Mouse (Mus musculus): Measurements from ENCODE around the gene Col6a3. TPM values are rescaled to one million over a fixed set of nuclear protein-coding genes. Genes with fewer than 3 reads are reported as not detected.

Gene Col6a3
- polyA plus RNA-seq, 1 experiment: 71.8 TPM

GRCm38 (mm10) chr1:90771172-90771571 is 72.6 kb downstream of the Col6a3 start:
- Histone ChIP-seq H3K4me1 (ENCODE audit: control insufficient read depth, insufficient read depth, low read length) (no peaks in the 10 kb centered on the region), H3K4me3 (replicated peaks; ENCODE audit: extremely low read depth, low read depth, low read length) (no peak overlapping the region)
- no peak for TF ChIP-seq CTCF (IDR thresholded peaks at IDR 0.05; ENCODE audit: insufficient read depth, low read length)
- TF ChIP-seq POLR2A (IDR thresholded peaks at IDR 0.05; ENCODE audit: borderline replicate concordance, extremely low read depth, low read depth, low read length): no peak
- no peak for DNase-seq
- WGBS: 48% methylated on average over 4 of the region's 4 CpGs

GRCm38 (mm10) chr1:90770027-90770426 is 73.7 kb downstream of the Col6a3 start:
- WGBS: 53% methylated on average over 7 of the region's 7 CpGs
- no peak for DNase-seq
- no peak for TF ChIP-seq POLR2A (IDR thresholded peaks at IDR 0.05; ENCODE audit: borderline replicate concordance, extremely low read depth, low read depth, low read length)
- TF ChIP-seq CTCF (IDR thresholded peaks at IDR 0.05; ENCODE audit: insufficient read depth, low read length): no peak

DNA sequence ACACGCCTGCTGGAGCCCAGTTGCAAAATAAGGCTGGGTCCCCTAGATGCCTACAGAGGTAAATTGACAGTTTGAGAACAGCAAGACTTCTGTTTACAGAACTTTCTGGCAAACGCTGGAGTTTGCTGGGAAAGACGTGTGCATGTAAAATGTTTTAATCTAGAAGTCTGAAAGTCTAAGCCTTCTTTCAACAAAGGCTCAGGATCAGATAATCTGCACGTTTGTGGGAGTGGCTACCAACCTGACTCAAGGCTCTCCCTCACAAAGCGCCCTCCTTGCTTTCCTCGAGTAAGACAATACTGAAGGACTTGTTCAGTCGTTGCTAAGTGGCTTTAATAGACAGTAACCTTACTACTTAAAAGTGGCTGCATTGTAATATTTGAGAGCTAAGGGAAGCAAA is 74.5 kb downstream of the Col6a3 start:
- DNase-seq: no peak
- H3K4me1 ChIP-seq (ENCODE audit: control insufficient read depth, insufficient read depth, low read length): no peaks in the 10 kb centered on the region
- 40% methylated on average over 7 of the region's 7 CpGs for whole genome bisulfite sequencing
- no peak overlapping the region for H3K4me3 ChIP-seq (replicated peaks; ENCODE audit: extremely low read depth, low read depth, low read length)
- no peak for TF ChIP-seq POLR2A (IDR thresholded peaks at IDR 0.05; ENCODE audit: borderline replicate concordance, extremely low read depth, low read depth, low read length)
- no peak for TF ChIP-seq CTCF (IDR thresholded peaks at IDR 0.05; ENCODE audit: insufficient read depth, low read length)

More at GRCm38 (mm10) chr1:90770027-90770426, 73.7 kb downstream of the Col6a3 start:
- Histone ChIP-seq H3K4me1 (ENCODE audit: control insufficient read depth, insufficient read depth, low read length) (no peaks in the 10 kb centered on the region), H3K4me3 (replicated peaks; ENCODE audit: extremely low read depth, low read depth, low read length) (no peak overlapping the region)

DNA sequence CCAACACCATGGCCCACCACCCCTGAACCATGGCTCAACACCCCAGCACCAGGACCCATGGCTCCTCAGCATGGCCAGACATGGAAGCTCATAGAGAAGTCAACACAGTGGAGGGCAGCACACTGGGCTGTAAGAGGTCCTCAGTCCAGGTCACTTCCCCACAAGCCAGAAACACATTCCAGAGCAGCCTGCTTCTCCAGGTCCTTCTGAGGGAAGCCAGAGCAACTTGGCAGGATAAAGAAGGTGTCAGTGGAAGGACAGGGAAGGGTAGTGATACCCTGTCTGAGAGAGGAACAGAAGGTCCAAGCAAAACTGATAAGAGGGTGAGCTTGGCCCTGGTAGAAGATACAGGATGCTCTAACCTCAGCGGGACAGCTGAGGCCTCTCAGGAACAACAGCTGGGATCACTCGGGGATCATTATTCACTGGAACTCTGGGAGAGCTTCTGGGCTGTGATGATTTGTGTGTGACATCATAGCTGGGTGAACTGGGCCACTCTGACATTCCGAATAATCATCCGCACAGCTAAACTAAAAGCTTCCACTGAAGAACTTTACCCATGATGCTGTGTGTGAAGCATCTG is 85.6 kb downstream of the Col6a3 start:
- H3K4me1 ChIP-seq (ENCODE audit: control insufficient read depth, insufficient read depth, low read length): no peaks in the 10 kb centered on the region
- no peak for TF ChIP-seq POLR2A (IDR thresholded peaks at IDR 0.05; ENCODE audit: borderline replicate concordance, extremely low read depth, low read depth, low read length)
- H3K4me3 ChIP-seq (replicated peaks; ENCODE audit: extremely low read depth, low read depth, low read length): no peak overlapping the region
- 53% methylated on average over 4 of the region's 4 CpGs for WGBS
- no peak for DNase-seq

DNA sequence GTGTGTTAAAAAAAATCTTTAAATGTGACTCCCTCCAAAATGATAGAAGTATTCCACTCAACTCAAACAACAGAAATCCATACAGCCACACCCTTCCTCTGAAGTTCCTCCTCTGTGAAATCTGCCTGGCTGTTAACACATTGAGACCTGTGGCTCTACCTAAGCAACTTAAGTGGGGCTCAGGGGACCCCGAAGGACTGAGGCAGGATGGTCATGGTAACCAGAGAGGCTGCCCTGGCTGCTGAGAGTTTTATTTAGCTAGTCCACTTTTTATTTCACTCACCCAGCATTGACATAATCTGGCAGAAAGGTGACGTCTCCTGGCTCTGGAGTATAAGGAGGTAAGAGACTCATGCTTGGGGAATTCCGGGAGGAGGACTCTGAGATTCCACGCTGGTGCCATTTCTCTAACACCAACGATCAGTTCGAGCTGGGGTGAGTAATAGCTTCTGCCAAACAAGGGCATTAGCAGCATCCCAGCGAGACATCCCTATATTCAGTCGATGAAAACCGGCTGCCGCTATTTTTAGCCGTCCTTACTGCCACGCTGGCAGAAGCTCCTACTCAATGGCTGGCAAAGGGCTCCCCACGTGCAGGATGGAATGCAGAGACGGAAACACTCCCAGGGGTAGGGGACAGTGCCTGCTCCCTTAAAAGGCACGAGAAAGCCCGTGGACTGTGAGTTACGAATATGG is 89.8 kb downstream of the Col6a3 start:
- no peaks in the 10 kb centered on the region for H3K4me1 ChIP-seq (ENCODE audit: control insufficient read depth, insufficient read depth, low read length)
- TF ChIP-seq POLR2A (IDR thresholded peaks at IDR 0.05; ENCODE audit: borderline replicate concordance, extremely low read depth, low read depth, low read length): no peak
- WGBS: 33% methylated on average over 17 of the region's 17 CpGs
- DNase-seq: no peak
- no peak overlapping the region for H3K4me3 ChIP-seq (replicated peaks; ENCODE audit: extremely low read depth, low read depth, low read length)

GRCm38 (mm10) chr1:90751221-90751620 is 92.5 kb downstream of the Col6a3 start:
- DNase-seq: no peak
- 61% methylated on average over 4 of the region's 4 CpGs for WGBS
- H3K4me3 ChIP-seq (replicated peaks; ENCODE audit: extremely low read depth, low read depth, low read length): no peak overlapping the region
- TF ChIP-seq CTCF (IDR thresholded peaks at IDR 0.05; ENCODE audit: insufficient read depth, low read length) (no peak), POLR2A (IDR thresholded peaks at IDR 0.05; ENCODE audit: borderline replicate concordance, extremely low read depth, low read depth, low read length) (no peak)
- H3K4me1 ChIP-seq (ENCODE audit: control insufficient read depth, insufficient read depth, low read length): no peaks in the 10 kb centered on the region

DNA sequence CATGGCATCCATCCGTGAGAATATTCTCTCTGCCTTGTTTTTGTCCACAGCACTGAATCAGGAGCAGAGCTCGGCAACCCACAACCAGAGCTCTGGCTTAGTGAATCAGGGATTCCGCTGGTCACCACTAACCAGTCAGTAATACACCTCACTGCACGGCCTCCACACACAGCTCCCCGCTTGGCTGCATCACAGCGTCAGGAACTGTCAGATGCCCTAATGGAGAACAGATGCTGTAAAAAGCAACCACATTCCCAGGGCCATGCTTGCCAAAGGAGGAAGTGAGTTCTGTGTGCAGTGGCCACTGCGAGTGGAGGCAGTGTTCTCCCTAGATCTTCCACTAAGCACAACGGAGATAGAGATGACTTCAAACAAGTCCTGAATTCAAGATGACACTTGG is 93.6 kb downstream of the Col6a3 start:
- no peaks in the 10 kb centered on the region for H3K4me1 ChIP-seq (ENCODE audit: control insufficient read depth, insufficient read depth, low read length)
- DNase-seq: no peak
- WGBS: 51% methylated on average over 8 of the region's 8 CpGs
- TF ChIP-seq POLR2A (IDR thresholded peaks at IDR 0.05; ENCODE audit: borderline replicate concordance, extremely low read depth, low read depth, low read length) (no peak), CTCF (IDR thresholded peaks at IDR 0.05; ENCODE audit: insufficient read depth, low read length) (no peak)
- H3K4me3 ChIP-seq (replicated peaks; ENCODE audit: extremely low read depth, low read depth, low read length): no peak overlapping the region

DNA sequence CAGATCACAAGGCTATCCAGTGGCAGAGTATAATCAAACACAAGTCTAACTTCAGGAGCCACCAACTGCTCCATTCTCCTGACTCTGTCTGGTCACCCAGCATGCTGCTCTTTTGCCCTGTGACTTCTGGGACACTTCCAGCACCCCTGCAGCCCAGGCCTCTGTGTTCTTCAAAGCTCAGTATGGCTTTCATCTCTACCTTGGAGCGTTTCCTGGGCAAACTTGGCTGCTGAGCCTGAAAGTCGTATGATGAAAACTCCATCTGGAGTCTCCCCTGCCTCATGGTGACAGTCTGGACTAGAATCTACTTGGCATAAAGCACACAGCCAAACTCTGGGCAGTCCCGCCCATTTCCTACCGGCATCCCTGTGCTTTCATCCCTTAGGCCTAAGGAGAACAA is 95.2 kb downstream of the Col6a3 start:
- 61% methylated on average over 4 of the region's 4 CpGs for WGBS
- TF ChIP-seq POLR2A (IDR thresholded peaks at IDR 0.05; ENCODE audit: borderline replicate concordance, extremely low read depth, low read depth, low read length): no peak
- no peak for TF ChIP-seq CTCF (IDR thresholded peaks at IDR 0.05; ENCODE audit: insufficient read depth, low read length)
- no peak for DNase-seq
- Histone ChIP-seq H3K4me1 (ENCODE audit: control insufficient read depth, insufficient read depth, low read length) (no peaks in the 10 kb centered on the region), H3K4me3 (replicated peaks; ENCODE audit: extremely low read depth, low read depth, low read length) (no peak overlapping the region)

DNA sequence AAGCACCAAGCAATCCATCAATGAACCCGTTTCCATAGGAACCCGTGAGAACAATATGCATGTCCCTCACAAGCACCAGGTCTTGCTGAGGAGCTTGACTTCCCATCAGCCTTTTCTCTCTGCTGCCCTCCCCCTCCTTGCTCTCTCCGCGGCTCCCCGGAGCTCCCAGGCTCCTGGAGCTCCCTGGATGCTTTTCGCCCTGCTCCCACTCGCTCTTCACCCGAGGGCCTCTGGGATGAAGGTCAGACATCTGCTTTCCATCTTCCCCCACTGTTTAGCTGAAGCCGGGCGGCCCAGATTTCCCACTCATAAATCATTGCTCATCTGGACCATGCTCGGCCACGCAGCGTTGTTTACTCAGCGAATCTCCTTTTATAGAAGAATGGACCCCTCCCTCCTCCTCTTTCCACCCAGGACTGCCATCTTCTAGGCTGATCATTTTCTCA is 99.8 kb downstream of the Col6a3 start:
- no peak for DNase-seq
- WGBS: 7% methylated on average over 14 of the region's 14 CpGs

DNA sequence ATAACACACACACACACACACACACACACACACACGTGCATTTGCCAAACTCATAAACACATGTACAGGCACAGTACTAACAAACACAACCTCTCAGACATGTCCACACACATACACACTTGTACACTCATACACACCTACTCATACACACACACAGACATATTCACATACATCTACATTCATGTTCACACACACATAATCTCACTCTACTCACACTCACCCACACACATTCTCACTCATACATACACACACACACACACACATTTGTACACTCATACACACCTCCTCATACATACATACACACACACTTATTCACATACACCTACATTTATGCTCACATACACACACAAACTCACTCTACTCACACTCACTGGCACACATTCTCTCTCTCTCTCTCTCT is 100.3 kb downstream of the Col6a3 start:
- 65% methylated on average over 1 of the region's 1 CpGs for WGBS
- no peak overlapping the region for H3K4me3 ChIP-seq (replicated peaks; ENCODE audit: extremely low read depth, low read depth, low read length)
- H3K4me1 ChIP-seq (ENCODE audit: control insufficient read depth, insufficient read depth, low read length): no peaks in the 10 kb centered on the region
- no peak for DNase-seq
- TF ChIP-seq CTCF (IDR thresholded peaks at IDR 0.05; ENCODE audit: insufficient read depth, low read length): no peak
- no peak for TF ChIP-seq POLR2A (IDR thresholded peaks at IDR 0.05; ENCODE audit: borderline replicate concordance, extremely low read depth, low read depth, low read length)

More for the DNA sequence above, 99.8 kb downstream of the Col6a3 start:
- H3K4me3 ChIP-seq (replicated peaks; ENCODE audit: extremely low read depth, low read depth, low read length): no peak overlapping the region
- TF ChIP-seq CTCF (IDR thresholded peaks at IDR 0.05; ENCODE audit: insufficient read depth, low read length) (no peak), POLR2A (IDR thresholded peaks at IDR 0.05; ENCODE audit: borderline replicate concordance, extremely low read depth, low read depth, low read length) (no peak)
- no peaks in the 10 kb centered on the region for H3K4me1 ChIP-seq (ENCODE audit: control insufficient read depth, insufficient read depth, low read length)

Data from lung, adult 2 months (tissue).